Mouse (Mus musculus) liver, embryonic 14.5 days (tissue): ENCODE results near the gene Il2ra. TPM values are rescaled to one million over a fixed set of nuclear protein-coding genes. Genes with fewer than 3 reads are reported as not detected.

Experiments used
- ATAC-seq: fragments of 200-750 bp; cut with Nextera tagmentation; 2 replicates; pipeline ENCODE4 v1.8.0; 2017; ENCODE audit warnings: moderate number of reproducible peaks, mild to moderate bottlenecking, moderate library complexity; ENCODE audit not compliant: insufficient read depth
- DNase-seq, 3 experiments: peaks; one replicate each; pipeline ENCODE4 v3.0.0-alpha.2; 2012 to 2013; ENCODE audit warnings: low read depth in 3 of 3, low spot score in 3 of 3
- H3K27ac ChIP-seq: fragments of 300-500 bp; sonication (generic); 2 replicates; pipeline ENCODE4 v1.5.1; 2014; ENCODE audit warnings: moderate library complexity, mild to moderate bottlenecking, control low read depth, inconsistent platforms
- H3K27me3 ChIP-seq: fragments of 300-500 bp; sonication (generic); 2 replicates; pipeline ENCODE4 v1.6.1; 2014; ENCODE audit warnings: mild to moderate bottlenecking, low read length, moderate library complexity; ENCODE audit not compliant: control insufficient read depth, insufficient read depth
- H3K36me3 ChIP-seq: fragments of 300-500 bp; sonication (generic); replicated peaks from 2 replicates; pipeline ENCODE4 v1.6.1; 2014; ENCODE audit warnings: low read depth; ENCODE audit not compliant: control insufficient read depth, insufficient read depth
- H3K4me1 ChIP-seq, 2 experiments: fragments of 200-500 bp in 1 of 2; fragments of 300-500 bp in 1 of 2; sonication (generic) in 1 of 2; replicated peaks; 2 replicates each; pipeline ENCODE4 v1.6.1; 2012 to 2014; ENCODE audit warnings: antibody characterized with exemption in 1 of 2, inconsistent platforms in 1 of 2, low read length in 1 of 2; ENCODE audit not compliant: control insufficient read depth in 2 of 2, insufficient read depth in 2 of 2
- H3K4me2 ChIP-seq: fragments of 300-500 bp; sonication (generic); 2 replicates; pipeline ENCODE4 v1.6.1; 2014; ENCODE audit warnings: low read depth, mild to moderate bottlenecking, control low read depth, moderate library complexity
- H3K4me3 ChIP-seq, 2 experiments: fragments of 200-500 bp in 1 of 2; fragments of 300-500 bp in 1 of 2; sonication (generic) in 1 of 2; 2 replicates each; pipeline ENCODE4 v1.5.1; 2012 to 2014; ENCODE audit warnings: low read depth in 2 of 2, low read length in 2 of 2, mild to moderate bottlenecking in 2 of 2, control low read depth in 1 of 2, inconsistent platforms in 1 of 2, moderate library complexity in 1 of 2; ENCODE audit not compliant: insufficient read depth in 1 of 2
- H3K9ac ChIP-seq: fragments of 300-500 bp; sonication (generic); replicated peaks from 2 replicates; pipeline ENCODE4 v1.6.1; 2014; ENCODE audit warnings: mild to moderate bottlenecking, control low read depth, moderate library complexity
- H3K9me3 ChIP-seq: fragments of 300-500 bp; sonication (generic); 2 replicates; pipeline ENCODE4 v1.6.1; 2016; ENCODE audit warnings: low read length, mixed read lengths; ENCODE audit not compliant: control insufficient read depth
- CTCF ChIP-seq: IDR thresholded peaks from 2 replicates; pipeline ENCODE4 v1.5.1; 2016; ENCODE audit warnings: antibody characterized with exemption, low read depth, control low read depth
- EP300 ChIP-seq: IDR thresholded peaks from 2 replicates; pipeline ENCODE4 v1.6.1; 2016; ENCODE audit warnings: antibody characterized with exemption, low read depth
- WGBS: fragments of 180-500 bp; shearing (Covaris S2); extraction: QIAGEN DNeasy Blood & Tissue Kit; methylation state at CpG from one replicate; pipeline ENCODE4 v1.1.7; 2014; ENCODE audit not compliant: insufficient replicate concordance; 5-methylcytosine and 5-hydroxymethylcytosine counted together
- polyA plus RNA-seq, 2 experiments: library from polyadenylated mRNA; depleted of rRNA in 1 of 2; stranded (reverse) in 1 of 2; unstranded in 1 of 2; fragments of >200 nt; fragmentation: Nextera tagmentation in 1 of 2; extraction: Ambion mirVana in 1 of 2; gene quantifications; 2 replicates each; pipeline versions ENCODE4 v1.2.1 to v1.2.3; 2012 to 2014

Gene Il2ra
- polyA plus RNA-seq, 2 experiments: 0.01 TPM; not detected in 1

DNA sequence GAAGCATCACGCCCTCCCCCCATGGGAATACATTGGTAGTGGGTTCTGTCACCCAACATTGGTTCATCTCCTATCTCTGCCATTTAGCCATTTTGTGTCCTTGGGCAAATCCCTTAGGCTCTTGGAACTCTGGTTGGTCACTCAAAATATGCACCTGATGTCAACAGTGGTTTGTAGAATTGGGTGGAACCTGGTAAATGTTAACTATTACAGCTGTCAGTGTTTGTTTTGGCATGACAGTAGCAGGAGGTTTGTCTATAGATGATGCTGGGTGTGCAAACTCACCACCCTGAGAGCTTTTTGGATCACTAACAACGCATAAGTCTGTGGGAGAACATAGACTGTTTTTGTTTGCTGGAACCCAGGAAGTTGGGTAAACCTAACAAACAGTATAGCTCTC is 76.0 kb downstream of the Il2ra start:
- Histone ChIP-seq H3K9ac (no peak overlapping the region), H3K4me3 (no peak overlapping the region), H3K27me3 (no peaks in the 10 kb centered on the region), H3K27ac (no peak overlapping the region), H3K9me3 (no peaks in the 10 kb centered on the region), H3K4me2 (no peak overlapping the region), H3K36me3 (no peaks in the 10 kb centered on the region), H3K4me1 (no peaks in the 10 kb centered on the region; a peak in 1 of 4 replicates)
- TF ChIP-seq CTCF: no peak
- TF ChIP-seq EP300: no peak
- ATAC-seq (no peak), DNase-seq (no peak)
- WGBS: 72% methylated on average over 2 of the region's 2 CpGs

DNA sequence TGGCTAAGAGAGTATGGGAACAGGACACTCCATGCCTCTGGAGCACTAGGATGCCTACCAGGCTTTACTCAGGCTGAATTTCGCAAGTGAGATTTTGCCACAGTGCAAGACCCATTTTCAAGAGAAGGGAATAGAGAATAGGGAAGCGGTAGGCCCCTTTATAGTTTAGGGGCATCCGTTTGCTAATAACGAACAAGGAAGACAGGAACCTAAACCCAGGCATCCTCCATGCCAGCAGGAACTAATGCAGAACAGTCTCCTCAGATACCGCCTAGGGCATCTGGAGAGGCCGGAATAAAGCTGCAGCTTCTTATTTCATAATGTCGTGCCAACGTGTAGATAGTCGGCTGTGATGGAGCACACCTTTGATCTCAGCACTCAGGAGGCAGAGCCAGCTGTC is 80.0 kb downstream of the Il2ra start:
- ATAC-seq (no peak), DNase-seq (no peak)
- Histone ChIP-seq H3K4me3 (no peak overlapping the region), H3K4me1 (no peaks in the 10 kb centered on the region), H3K9me3 (no peaks in the 10 kb centered on the region), H3K9ac (no peak overlapping the region), H3K27ac (no peak overlapping the region), H3K36me3 (no peaks in the 10 kb centered on the region), H3K4me2 (no peak overlapping the region), H3K27me3 (no peaks in the 10 kb centered on the region)
- TF ChIP-seq CTCF (no peak), EP300 (no peak)
- 62% methylated on average over 9 of the region's 9 CpGs for WGBS

DNA sequence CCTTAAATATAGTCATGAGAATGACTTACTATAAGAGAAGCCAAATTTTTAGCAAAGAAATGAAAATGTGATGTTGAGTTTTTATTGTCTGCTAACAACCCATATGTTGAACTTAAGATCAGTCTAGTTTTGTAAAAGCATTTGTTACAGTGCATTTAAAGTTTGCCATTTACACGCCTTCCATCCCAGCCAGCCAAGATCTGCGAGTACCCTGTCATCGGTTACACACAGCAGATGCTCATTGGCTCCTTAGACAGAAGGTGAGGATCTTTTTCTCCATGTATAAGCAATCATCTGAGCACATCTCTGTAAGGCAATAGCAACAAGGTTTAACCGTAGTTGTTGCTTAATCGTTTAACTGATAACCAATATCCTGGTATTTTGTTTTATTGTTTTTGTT is 85.0 kb downstream of the Il2ra start:
- no peak for ATAC-seq
- H3K9ac ChIP-seq: no peak overlapping the region
- no peaks in the 10 kb centered on the region for H3K9me3 ChIP-seq
- TF ChIP-seq CTCF: no peak
- TF ChIP-seq EP300: no peak
- no peaks in the 10 kb centered on the region for H3K36me3 ChIP-seq
- WGBS: 73% methylated on average over 5 of the region's 5 CpGs
- no peaks in the 10 kb centered on the region for H3K4me1 ChIP-seq
- no peak overlapping the region for H3K27ac ChIP-seq
- no peak overlapping the region for H3K4me3 ChIP-seq
- H3K27me3 ChIP-seq: no peaks in the 10 kb centered on the region
- no peak overlapping the region for H3K4me2 ChIP-seq
- no peak for DNase-seq

DNA sequence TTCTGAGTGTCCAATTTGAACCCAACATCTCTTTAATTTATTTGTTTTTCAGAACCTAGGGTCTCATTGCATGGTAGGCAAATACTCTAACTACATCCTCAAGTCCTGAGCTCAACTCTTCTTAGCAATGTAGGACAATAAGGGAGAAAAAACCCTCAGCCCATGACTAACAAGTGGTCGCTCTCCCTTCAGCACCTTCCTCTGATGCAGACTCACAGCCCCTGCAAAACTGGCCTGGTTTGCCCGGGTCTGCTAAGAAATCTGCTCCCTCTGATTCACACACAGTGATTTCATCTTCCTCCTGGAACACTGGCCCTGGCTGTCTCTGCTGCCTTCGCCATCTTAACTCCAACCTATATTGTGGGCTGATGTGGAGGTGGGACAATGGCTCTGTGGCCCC is 86.5 kb downstream of the Il2ra start:
- no peaks in the 10 kb centered on the region for H3K9me3 ChIP-seq
- no peak overlapping the region for H3K4me2 ChIP-seq
- no peak overlapping the region for H3K4me3 ChIP-seq
- no peak overlapping the region for H3K9ac ChIP-seq
- DNase-seq (no peak), ATAC-seq (no peak)
- 50% methylated on average over 3 of the region's 3 CpGs for WGBS
- no peaks in the 10 kb centered on the region for H3K4me1 ChIP-seq
- H3K36me3 ChIP-seq: no peaks in the 10 kb centered on the region
- no peak overlapping the region for H3K27ac ChIP-seq
- H3K27me3 ChIP-seq: no peaks in the 10 kb centered on the region
- TF ChIP-seq EP300: no peak
- no peak for TF ChIP-seq CTCF

DNA sequence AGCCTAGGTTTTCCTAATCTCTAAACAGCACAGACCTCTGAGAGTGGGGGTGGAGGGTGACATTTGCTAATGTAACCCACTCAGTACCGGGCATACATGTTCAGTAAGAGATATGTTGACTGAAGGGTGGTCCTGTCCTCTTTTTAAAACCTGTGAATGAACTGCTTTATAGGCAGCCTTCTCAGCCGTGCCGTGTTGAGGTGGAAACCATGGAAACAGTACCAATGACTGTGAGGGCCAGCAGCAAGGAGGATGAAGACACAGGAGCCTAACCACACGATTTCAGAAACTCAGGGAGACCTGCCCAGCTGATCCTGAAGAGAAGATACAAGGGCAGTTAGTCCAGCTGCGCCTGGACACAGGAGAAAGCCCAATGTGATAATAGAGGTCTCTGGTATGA is 90.4 kb downstream of the Il2ra start:
- 57% methylated on average over 5 of the region's 5 CpGs for WGBS
- H3K36me3 ChIP-seq: no peaks in the 10 kb centered on the region
- no peak overlapping the region for H3K27ac ChIP-seq
- no peaks in the 10 kb centered on the region for H3K27me3 ChIP-seq
- no peak overlapping the region for H3K9ac ChIP-seq
- no peaks in the 10 kb centered on the region for H3K9me3 ChIP-seq
- no peak overlapping the region for H3K4me3 ChIP-seq
- H3K4me1 ChIP-seq: no peaks in the 10 kb centered on the region
- ATAC-seq (no peak), DNase-seq (no peak)
- no peak for TF ChIP-seq EP300
- no peak for TF ChIP-seq CTCF
- no peak overlapping the region for H3K4me2 ChIP-seq

DNA sequence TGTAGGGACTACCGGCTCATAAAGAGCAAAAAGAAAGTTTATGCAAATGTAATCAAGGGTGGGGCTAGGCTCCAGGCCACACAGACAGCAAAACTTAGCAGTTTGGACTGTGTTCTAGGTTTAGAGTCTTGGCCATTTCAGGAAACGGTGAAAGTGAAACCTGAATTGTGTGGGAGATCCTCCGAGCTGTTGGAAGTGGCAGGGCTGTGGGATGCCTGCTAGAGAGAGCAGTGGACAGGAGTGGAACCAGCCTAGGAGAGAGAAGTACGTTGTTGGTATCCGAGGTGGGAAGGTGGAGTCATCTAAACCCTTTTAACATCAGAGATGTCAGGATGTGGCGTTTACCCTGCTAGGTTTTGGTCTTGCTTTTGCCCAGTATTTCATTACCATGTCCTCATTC is 93.2 kb downstream of the Il2ra start:
- no peak for ATAC-seq
- no peak for DNase-seq
- H3K4me3 ChIP-seq: no peak overlapping the region
- H3K4me1 ChIP-seq: no peaks in the 10 kb centered on the region
- 55% methylated on average over 6 of the region's 6 CpGs for WGBS
- TF ChIP-seq CTCF: no peak
- H3K27me3 ChIP-seq: no peaks in the 10 kb centered on the region
- H3K27ac ChIP-seq: no peak overlapping the region
- no peak overlapping the region for H3K4me2 ChIP-seq
- H3K36me3 ChIP-seq: peaks cover 1% of the 10 kb centered on the region; the same call in 1 of the 2 replicates
- no peaks in the 10 kb centered on the region for H3K9me3 ChIP-seq
- no peak overlapping the region for H3K9ac ChIP-seq
